Mouse (Mus musculus): ENCODE measurements at regions not wholly inside any gene's neighbourhood (a gene's known extent, or its start where the extent isn't known, plus 50 kb on each side); places are given as distances from the start of the nearest gene placed in this dataset.

DNA sequence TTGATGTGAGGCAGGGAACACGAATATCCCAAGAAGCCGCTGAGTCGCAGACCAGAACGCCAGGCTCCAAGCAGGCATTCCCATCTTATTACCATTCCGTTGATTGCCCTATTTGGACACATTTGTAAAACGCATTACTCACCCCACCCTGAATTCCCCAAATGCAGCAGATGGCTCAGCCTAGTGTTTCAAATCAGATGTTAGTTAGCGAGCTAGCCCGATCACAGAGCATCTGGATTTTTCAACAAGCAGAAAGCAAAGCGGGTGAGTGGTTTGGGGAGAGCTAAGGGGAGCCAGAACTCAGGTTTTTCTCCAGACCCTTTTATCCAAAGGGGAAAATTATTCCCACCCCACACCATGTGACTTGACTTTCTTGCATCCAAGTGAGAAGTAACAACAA is 273.2 kb downstream of the Rwdd3 start:
- no peak for DNase-seq (ENCODE audit: low spot score)

GRCm38 (mm10) chr3:120897758-120898157 is 273.7 kb downstream of the Rwdd3 start:
- no peak for DNase-seq (ENCODE audit: low spot score)

DNA sequence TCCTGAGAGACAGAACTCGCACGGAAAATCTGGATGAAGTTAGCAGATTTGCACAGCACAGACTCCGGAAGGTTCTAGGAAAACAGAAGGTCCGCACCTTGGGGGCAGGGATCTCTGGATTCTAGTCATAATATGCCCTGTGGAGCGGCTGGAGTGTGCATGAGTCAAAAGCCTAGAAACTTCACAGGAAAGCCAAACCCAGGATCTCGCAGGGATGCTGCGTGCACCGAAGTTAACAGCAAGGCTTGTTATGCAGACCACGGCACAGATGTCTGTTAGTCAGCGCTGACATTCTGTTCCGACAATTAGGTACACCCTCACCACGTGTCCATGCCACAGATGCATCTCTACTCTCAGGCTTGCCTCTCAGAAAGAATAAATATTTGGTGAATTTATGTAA is 274.3 kb downstream of the Rwdd3 start:
- no peak for DNase-seq (ENCODE audit: low spot score)

DNA sequence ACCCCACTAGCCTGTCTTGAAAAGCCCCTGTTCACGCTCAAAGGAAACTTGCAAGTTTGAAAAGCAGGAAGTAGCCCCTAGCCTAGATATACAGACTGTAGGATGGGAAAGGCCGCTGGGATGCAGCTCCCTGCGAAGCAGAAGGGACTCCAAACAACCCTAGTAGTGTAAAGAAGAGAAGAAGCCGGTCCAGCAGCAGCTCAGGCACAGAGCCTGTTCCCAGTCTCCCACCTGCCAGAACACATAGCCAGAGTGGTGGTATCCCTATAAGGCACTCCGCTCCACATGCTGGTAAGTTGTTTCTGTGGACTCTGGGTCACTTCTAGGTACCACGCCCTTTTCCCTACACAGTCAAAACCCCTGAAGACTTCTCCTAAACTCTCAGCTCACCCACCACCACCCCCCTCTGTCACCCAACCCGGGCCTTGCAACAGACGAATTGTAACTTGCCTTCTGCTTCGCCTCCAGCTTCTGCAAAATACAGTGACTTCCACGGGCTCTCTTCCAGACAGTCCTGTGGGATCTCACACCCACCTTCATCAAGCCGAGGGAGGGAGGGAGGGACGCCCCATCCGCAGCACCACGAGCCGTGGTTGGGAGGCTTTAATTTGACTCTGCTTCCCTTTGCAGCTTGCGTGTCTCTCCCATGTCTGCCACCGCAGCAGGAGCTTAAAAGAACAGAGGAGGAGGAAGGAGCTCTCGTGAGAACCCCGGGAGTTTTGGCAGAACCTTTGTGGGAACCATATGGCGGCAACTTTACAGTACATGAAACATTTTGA is 285.2 kb downstream of the Rwdd3 start:
- no peak for DNase-seq (ENCODE audit: low spot score)

DNA sequence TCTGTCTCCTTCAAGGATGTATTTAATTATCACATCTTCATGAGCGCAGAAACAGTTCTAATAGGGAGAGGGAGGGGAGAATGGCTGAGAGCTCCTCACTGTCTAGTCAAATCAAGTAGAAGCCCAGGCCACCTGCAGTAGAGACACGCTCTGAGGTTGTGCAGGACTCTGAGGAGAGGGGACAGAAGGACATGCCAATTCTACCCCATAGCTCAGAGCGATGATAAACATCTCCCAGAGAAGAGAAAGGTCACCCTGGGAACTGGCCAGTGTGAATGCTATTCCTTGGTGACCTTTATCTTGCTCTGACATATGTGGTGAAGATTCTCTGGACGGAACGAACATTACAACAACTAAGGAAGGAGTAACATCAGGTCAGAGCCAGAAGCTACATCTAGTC is 286.1 kb downstream of the Rwdd3 start:
- DNase-seq (ENCODE audit: low spot score): no peak

GRCm38 (mm10) chr3:120884189-120884588 is 287.3 kb downstream of the Rwdd3 start:
- no peak for DNase-seq (ENCODE audit: low spot score)

DNA sequence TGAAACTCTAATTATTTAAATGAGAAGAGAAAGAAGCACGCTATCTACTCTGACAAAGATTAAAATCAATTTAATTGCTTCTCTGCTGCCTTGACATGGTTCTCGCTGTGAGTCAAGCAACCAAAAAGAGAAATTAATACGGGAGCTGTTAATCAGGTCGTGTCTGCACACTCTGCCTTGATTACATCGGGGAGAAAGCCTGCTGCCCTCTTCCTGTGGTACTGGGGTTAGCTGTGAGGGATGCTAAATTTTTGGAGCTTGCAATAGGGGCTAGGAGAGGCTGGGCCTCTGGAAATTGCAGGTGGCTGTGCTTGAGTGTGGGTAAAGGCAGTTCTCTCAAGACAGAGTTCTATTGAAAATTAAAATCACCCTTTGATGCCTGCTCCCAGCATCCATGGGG is 287.8 kb downstream of the Rwdd3 start:
- no peak for DNase-seq (ENCODE audit: low spot score)

- no peak for DNase-seq (ENCODE audit: low spot score)
These were observed 292.1 kb downstream of the Rwdd3 start for GRCm38 (mm10) chr3:120879409-120879808.

- no peak for DNase-seq (ENCODE audit: low spot score)
These were observed 295.8 kb downstream of the Rwdd3 start for GRCm38 (mm10) chr3:120875740-120876139.

- DNase-seq (ENCODE audit: low spot score): no peak
These were observed 306.5 kb downstream of the Rwdd3 start for GRCm38 (mm10) chr3:120865036-120865435.

- DNase-seq (ENCODE audit: low spot score): no peak
These were observed 309.9 kb downstream of the Rwdd3 start for GRCm38 (mm10) chr3:120861641-120862040.

GRCm38 (mm10) chr3:120858281-120858680 is 313.2 kb downstream of the Rwdd3 start:
- DNase-seq (ENCODE audit: low spot score): no peak

GRCm38 (mm10) chr3:120854322-120854721 is 317.2 kb downstream of the Rwdd3 start:
- no peak for DNase-seq (ENCODE audit: low spot score)

- no peak for DNase-seq (ENCODE audit: low spot score)
These were observed 327.9 kb downstream of the Rwdd3 start for GRCm38 (mm10) chr3:120843623-120844022.

DNA sequence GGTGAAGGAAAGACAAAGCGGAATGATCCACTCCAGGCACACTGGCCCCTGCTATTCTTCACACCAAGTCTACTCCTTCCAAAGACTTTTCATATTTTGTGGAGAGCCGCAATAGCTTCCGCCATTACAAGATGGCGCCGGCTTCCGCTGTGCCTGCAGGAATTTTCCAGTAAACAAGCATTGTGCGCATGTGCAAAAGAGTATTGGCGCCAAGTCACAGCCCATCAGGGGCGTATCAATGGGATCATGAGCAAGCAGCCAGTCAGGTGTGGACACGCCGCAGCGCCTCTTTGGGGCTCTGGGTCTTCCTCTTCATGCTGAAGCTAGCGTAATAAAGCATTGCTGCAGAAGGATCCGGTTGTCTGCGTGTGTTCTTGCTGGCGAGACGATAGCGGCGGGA is 348.0 kb downstream of the Rwdd3 start:
- no peak for DNase-seq (ENCODE audit: low spot score)

DNA sequence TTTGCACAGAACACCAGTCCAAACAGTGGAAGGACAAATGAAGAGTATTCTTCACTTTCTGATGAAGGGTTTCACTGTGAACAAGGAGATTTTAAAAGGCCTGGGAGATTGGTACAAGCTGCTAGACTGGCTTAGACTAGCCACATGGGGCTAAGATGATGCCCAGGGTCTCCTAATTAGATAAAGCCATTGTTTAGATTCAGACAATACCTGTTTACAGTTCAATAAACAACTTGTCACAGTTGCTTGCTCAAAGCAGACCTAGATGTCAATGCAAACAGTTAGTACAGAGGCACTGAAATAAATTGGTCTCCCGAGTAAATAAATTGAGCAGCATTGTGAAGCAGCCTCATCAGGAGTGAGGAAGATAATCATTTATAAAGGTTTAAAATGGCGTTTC is 359.6 kb downstream of the Rwdd3 start:
- DNase-seq (ENCODE audit: low spot score): no peak

DNA sequence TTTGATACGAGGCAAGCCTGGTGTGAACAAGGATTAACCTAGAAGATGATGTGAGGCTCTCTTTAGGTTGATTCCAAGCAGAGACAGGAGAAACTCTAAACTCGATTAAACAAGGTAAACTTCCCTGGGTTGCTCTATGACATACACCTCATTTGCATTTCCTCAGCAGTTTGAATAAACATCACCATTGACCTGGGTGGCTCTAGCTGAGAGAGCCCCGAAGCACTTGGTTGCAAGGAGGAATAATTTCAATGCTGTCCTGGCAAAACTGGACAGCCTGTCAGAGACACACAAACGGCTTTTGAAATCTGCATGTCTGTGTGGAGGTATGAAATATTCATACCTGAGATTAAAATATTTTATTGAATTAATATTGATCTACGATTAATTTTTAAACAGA is 361.0 kb downstream of the Rwdd3 start:
- no peak for DNase-seq (ENCODE audit: low spot score)

GRCm38 (mm10) chr3:120810048-120810447 is 361.4 kb downstream of the Rwdd3 start:
- DNase-seq (ENCODE audit: low spot score): no peak

DNA sequence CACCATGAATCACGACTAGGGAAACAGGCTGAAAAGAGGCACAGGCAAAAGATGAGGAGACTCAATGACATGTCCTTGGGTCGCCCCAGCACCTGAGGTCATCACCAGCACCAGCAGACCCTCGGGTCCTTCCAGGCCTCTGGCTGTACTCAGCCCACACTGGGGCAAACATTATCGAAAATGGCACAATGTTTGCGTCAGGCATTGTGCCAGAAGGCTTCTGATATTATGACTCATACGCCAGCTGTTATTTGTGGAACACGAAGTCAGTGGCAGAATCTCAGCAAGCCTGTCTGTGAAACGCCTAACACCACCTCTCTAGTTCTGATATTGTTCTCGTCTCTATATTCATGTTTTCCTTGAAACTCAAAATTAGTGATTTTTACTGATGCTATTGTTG is 384.8 kb downstream of the Rwdd3 start:
- DNase-seq (ENCODE audit: low spot score): no peak

DNA sequence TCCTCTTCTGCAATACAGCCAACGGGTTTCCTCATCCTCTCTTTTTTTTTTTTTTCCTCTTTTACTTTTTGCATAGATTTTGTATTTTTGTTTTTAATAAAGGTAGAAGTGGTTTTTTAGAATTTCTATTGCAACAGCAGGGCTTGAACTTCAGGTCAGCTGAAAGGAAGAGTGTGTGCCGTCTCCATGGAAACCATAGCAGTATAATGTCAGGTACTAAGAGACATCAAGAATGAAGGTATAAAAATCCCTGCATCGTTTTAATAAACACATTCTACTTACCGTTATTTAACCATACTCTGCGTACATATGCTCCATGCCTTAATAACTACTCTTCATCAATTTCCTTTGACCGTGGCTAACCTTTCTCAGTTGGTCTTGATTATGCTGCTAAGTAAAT is 390.0 kb downstream of the Rwdd3 start:
- no peak for DNase-seq (ENCODE audit: low spot score)

DNA sequence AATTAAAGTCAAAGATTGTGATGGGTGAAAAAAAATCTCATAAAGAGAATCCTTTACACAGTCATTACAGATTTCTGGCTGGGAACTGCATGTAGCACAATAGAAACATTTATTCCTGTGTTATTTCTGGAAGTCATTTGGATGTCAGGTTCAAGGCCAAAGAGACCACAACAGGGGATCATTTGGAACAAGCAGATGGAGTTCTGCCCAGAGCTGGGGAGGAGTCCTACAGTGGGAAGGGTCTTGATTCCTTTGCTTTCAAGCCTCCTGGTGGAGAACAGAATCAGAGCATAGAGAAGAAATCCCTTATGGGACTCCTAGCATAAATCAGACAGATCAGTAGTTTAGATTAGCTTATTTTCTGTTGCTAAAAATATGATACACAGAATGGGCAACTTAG is 392.4 kb downstream of the Rwdd3 start:
- DNase-seq (ENCODE audit: low spot score): no peak

- DNase-seq (ENCODE audit: low spot score): no peak
These were observed 396.5 kb downstream of the Rwdd3 start for GRCm38 (mm10) chr3:120774951-120775350.

GRCm38 (mm10) chr3:120761681-120762080 is 409.8 kb downstream of the Rwdd3 start:
- no peak for DNase-seq (ENCODE audit: low spot score)

- no peak for DNase-seq (ENCODE audit: low spot score)
These were observed 410.3 kb downstream of the Rwdd3 start for GRCm38 (mm10) chr3:120761223-120761622.
